Mouse (Mus musculus) E14TG2a.4 (cell line): Measurements from ENCODE around the gene Dusp18.

Experiments used
- CTCF ChIP-seq: conservative IDR thresholded peaks from 2 replicates; pipeline ENCODE4 v1.5.1; 2014; ENCODE audit warnings: low read length
- NANOG ChIP-seq: IDR thresholded peaks from 2 replicates; pipeline ENCODE4 v1.6.1; 2014; ENCODE audit warnings: borderline replicate concordance, low read length, mixed read lengths
- POU5F1 ChIP-seq: IDR thresholded peaks from 2 replicates; pipeline ENCODE4 v1.6.1; 2014; ENCODE audit warnings: low read length, borderline replicate concordance

- TF ChIP-seq CTCF = peak; percentile 89
- no peak for TF ChIP-seq NANOG
- no peak for TF ChIP-seq POU5F1
These were observed 19.2 kb downstream of the Dusp18 start, which contains the start of gene Slc35e4 for GRCm38 (mm10) chr11:3914109-3914840.
